Mouse (Mus musculus): Measurements from ENCODE around the gene Ncoa3.

GRCm38 (mm10) chr2:166045549-166046501 lies 53.4 kb downstream of the Ncoa3 start:
- no peak for TF ChIP-seq EP300 (IDR thresholded peaks at IDR 0.05; ENCODE audit: low read depth)
- peak; percentile 78 for TF ChIP-seq CTCF (IDR thresholded peaks at IDR 0.05; ENCODE audit: low read depth)

Measured in liver, postnatal 0 days (tissue).